In the genomic region with DNA sequence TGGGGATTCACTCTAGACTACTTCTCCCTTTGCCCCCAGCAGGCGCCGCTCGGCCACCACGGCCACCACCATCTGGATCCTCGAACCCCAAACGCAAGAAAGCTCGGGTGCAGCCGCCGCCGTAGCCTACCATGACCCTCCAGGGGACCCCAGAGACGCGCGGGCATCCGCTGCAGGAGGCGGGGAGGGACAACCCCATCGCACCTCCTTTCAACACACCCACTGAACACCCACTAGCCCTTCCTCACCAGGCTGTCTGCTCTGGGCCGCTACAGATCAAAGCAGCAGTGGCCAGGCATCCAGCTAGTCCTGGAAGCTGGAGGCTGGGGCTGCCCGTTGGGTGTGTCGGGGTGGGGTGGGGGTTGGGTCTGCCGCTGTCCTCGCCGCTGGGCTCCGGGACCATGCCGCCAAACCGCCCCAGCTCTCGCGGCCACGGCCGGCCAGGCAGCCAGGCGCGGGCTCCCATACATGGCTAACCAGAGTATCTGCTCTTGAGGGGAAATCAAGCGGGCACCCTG, we compare ENCODE assay signal across 9 mouse cellular contexts. TPM values are rescaled to one million over a fixed set of nuclear protein-coding genes. Genes with fewer than 3 reads are reported as not detected.
DNase-seq lines count a peak whose midpoint lies in the region; ATAC-seq lines count a peak whose summit lies in the region.
"Had no signal": no experiment of that assay in that cellular context is flagged by ENCODE, and none has a peak within 500 bp of the region (broad histone marks: within the 10 kb centered on the region; RNA-seq: fewer than 3 reads in every experiment).

No protein-coding gene starts in this region.

- H3K9ac ChIP-seq in kidney, embryonic 16.5 days (replicated peaks; ENCODE audit: low read length), result peak overlapping the region; percentile 72
- H3K9ac ChIP-seq in hindbrain, embryonic 13.5 days, result peak overlapping the region; percentile 85
- peak overlapping the region; percentile 83 for H3K9ac ChIP-seq in midbrain, embryonic 11.5 days (ENCODE audit: low read length)

- DNase-seq in kidney, postnatal 25 days, result no peak
- peak; percentile 60 for DNase-seq in embryonic facial prominence, embryonic 10.5 days (ENCODE audit: low spot score)
- DNase-seq in midbrain, embryonic 11.5 days (ENCODE audit: low spot score, missing footprints), result peak; percentile 95
- no peak for DNase-seq in ovary, postnatal 14 days (ENCODE audit: low spot score)
- DNase-seq in adipocyte (ENCODE audit: low spot score), result no peak
- no peak for DNase-seq in T-cell, adult 2 months (ENCODE audit: low spot score)

- H3K4me3 ChIP-seq in kidney, embryonic 16.5 days (ENCODE audit: low read length), result peak overlapping the region; percentile 56
- H3K4me3 ChIP-seq in embryonic facial prominence, embryonic 10.5 days, result peak overlapping the region; percentile 74
- H3K4me3 ChIP-seq in hindbrain, embryonic 13.5 days, result peak overlapping the region; percentile 67
- peak overlapping the region; percentile 65 for H3K4me3 ChIP-seq in midbrain, embryonic 11.5 days (ENCODE audit: low read depth, low read length)

- H3K27ac ChIP-seq in kidney, embryonic 16.5 days (ENCODE audit: low read length), result no peak overlapping the region
- peak overlapping the region; percentile 90 for H3K27ac ChIP-seq in embryonic facial prominence, embryonic 10.5 days (replicated peaks)
- peak overlapping the region; percentile 23; the same call in 1 of the 2 replicates for H3K27ac ChIP-seq in hindbrain, embryonic 13.5 days
- no peak overlapping the region for H3K27ac ChIP-seq in midbrain, embryonic 11.5 days (ENCODE audit: low read depth, low read length)

- peaks cover 46% of the 10 kb centered on the region for H3K4me1 ChIP-seq in kidney, embryonic 16.5 days (ENCODE audit: insufficient read depth, low read length)
- peaks cover 74% of the 10 kb centered on the region for H3K4me1 ChIP-seq in embryonic facial prominence, embryonic 10.5 days
- H3K4me1 ChIP-seq in hindbrain, embryonic 13.5 days (replicated peaks), result peaks cover 84% of the 10 kb centered on the region
- peaks cover 26% of the 10 kb centered on the region for H3K4me1 ChIP-seq in midbrain, embryonic 11.5 days (ENCODE audit: control insufficient read depth, insufficient read depth, low read length)

- no peaks in the 10 kb centered on the region for H3K9me3 ChIP-seq in kidney, embryonic 16.5 days (ENCODE audit: low read length)
- no peaks in the 10 kb centered on the region for H3K9me3 ChIP-seq in embryonic facial prominence, embryonic 10.5 days
- H3K9me3 ChIP-seq in hindbrain, embryonic 13.5 days, result no peaks in the 10 kb centered on the region
- no peaks in the 10 kb centered on the region for H3K9me3 ChIP-seq in midbrain, embryonic 11.5 days (ENCODE audit: control insufficient read depth, low read length)

- WGBS in kidney, embryonic 16.5 days, result 0% methylated on average over 32 of the region's 32 CpGs
- WGBS in embryonic facial prominence, embryonic 10.5 days, result under 1% methylated on average over 32 of the region's 32 CpGs
- WGBS in hindbrain, embryonic 13.5 days, result under 1% methylated on average over 32 of the region's 32 CpGs
- 1% methylated on average over 32 of the region's 32 CpGs for WGBS in midbrain, embryonic 11.5 days

- H3K36me3 ChIP-seq in kidney, embryonic 16.5 days (ENCODE audit: insufficient read depth, low read length), result no peaks in the 10 kb centered on the region
- H3K36me3 ChIP-seq in embryonic facial prominence, embryonic 10.5 days (replicated peaks), result no peaks in the 10 kb centered on the region
- no peaks in the 10 kb centered on the region for H3K36me3 ChIP-seq in hindbrain, embryonic 13.5 days
- H3K36me3 ChIP-seq in midbrain, embryonic 11.5 days (ENCODE audit: control insufficient read depth, insufficient read depth, low read length), result no peaks in the 10 kb centered on the region

- ATAC-seq in kidney, embryonic 16.5 days (ENCODE audit: low FRiP score, low TSS enrichment), result peak; percentile 8; the same call in 1 of the 2 replicates
- ATAC-seq in hindbrain, embryonic 13.5 days (ENCODE audit: low FRiP score), result no peak; the same call in 1 of the 2 replicates
- no peak for ATAC-seq in midbrain, embryonic 11.5 days (ENCODE audit: low FRiP score)
- ATAC-seq: Patski had no signal

- H3K4me2 ChIP-seq in kidney, embryonic 16.5 days (replicated peaks; ENCODE audit: low read depth, low read length), result peak overlapping the region; percentile 78
- peak overlapping the region; percentile 93 for H3K4me2 ChIP-seq in hindbrain, embryonic 13.5 days
- H3K4me2 ChIP-seq in midbrain, embryonic 11.5 days, result peak overlapping the region; percentile 99

- H3K27me3 ChIP-seq in kidney, embryonic 16.5 days (ENCODE audit: insufficient read depth, low read length), result peaks cover 46% of the 10 kb centered on the region
- H3K27me3 ChIP-seq in embryonic facial prominence, embryonic 10.5 days (replicated peaks; ENCODE audit: low read depth, poor library complexity, severe bottlenecking), result peaks cover 93% of the 10 kb centered on the region
- peaks cover 28% of the 10 kb centered on the region for H3K27me3 ChIP-seq in hindbrain, embryonic 13.5 days
- peaks cover 9% of the 10 kb centered on the region for H3K27me3 ChIP-seq in midbrain, embryonic 11.5 days (ENCODE audit: control insufficient read depth, insufficient read depth, low read length)

RNA-seq across cellular contexts. Expression of a gene that starts 1.9 kb away (rescaled TPM):
- 2.8 and 3.7 TPM in 2 replicates for polyA plus RNA-seq in kidney, embryonic 16.5 days (2015; fragmentation: Nextera tagmentation; extraction: Ambion mirVana)
- polyA plus RNA-seq in embryonic facial prominence, embryonic 10.5 days (2016; fragmentation: Nextera tagmentation; extraction: Ambion mirVana), result 1.9 and 3.1 TPM in 2 replicates
- polyA plus RNA-seq in hindbrain, embryonic 13.5 days (2015; fragmentation: Nextera tagmentation; extraction: Ambion mirVana), result 4.2 TPM in 2 replicates
- 2.6 and 3.0 TPM in 2 replicates for polyA plus RNA-seq in midbrain, embryonic 11.5 days (2014; fragmentation: Nextera tagmentation; extraction: Ambion mirVana)
- polyA plus RNA-seq: Patski had no signal

Comparison
In these comparisons a context has a peak if more than half of its experiments do, and no peak if none do; other contexts are left out.
1. H3K27ac ChIP-seq: peak in embryonic facial prominence, embryonic 10.5 days (single experiment) and hindbrain, embryonic 13.5 days (single experiment); none in kidney, embryonic 16.5 days (single experiment) and midbrain, embryonic 11.5 days (single experiment).
2. DNase-seq: peak in embryonic facial prominence, embryonic 10.5 days (single experiment) and midbrain, embryonic 11.5 days (single experiment); none in kidney, postnatal 25 days (0 of 2), ovary, postnatal 14 days (single experiment), adipocyte (single experiment) and T-cell, adult 2 months (single experiment).
3. Peak in every context shown above with its lines, with median percentiles within 50 percentile points of each other: H3K4me2 ChIP-seq, H3K4me3 ChIP-seq and H3K9ac ChIP-seq.